Mouse (Mus musculus): ENCODE results near the gene Slc25a18.

DNA sequence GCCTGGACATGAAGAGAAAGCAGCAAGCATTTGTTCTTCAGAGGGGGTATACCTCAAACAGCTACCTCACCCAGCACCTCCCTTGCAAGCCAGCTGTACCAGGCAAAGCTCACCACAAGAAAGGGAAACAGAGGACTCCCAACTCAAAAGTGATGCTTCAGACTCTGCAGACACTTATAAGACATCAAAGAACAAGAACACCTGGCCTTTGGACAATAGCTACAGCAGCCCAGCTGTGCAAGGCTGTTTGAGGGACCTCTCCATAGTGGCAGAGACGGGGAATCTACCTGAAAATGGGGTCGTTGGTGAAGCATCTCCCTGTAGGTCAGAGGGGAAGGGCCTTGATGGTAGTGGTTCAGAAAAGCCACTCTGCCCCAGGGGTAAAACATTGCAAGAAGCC lies 12.2 kb upstream of the Slc25a18 start:
- TF ChIP-seq POLR2A (IDR thresholded peaks at IDR 0.05; ENCODE audit: borderline replicate concordance, extremely low read depth, insufficient read depth, insufficient read length, poor library complexity, severe bottlenecking) (no peak), CTCF (IDR thresholded peaks at IDR 0.05; ENCODE audit: borderline replicate concordance, extremely low read depth, insufficient read depth, insufficient read length) (no peak)

Measured in brain, embryonic 14.5 days (tissue).